Mouse (Mus musculus) frontal cortex, postnatal 25 days (tissue): ENCODE results near the gene Ifi206.
"Not testable (repeated sequence)": the region's sequence is repeated elsewhere in the genome, so short reads cannot be mapped to it uniquely, and the experiment has no call there.

Experiments used
- DNase-seq, 2 experiments: peaks; one replicate each; pipeline ENCODE4 v3.0.0; 2022; ENCODE audit warnings: low spot score in 2 of 2

Gene Ifi206

DNA sequence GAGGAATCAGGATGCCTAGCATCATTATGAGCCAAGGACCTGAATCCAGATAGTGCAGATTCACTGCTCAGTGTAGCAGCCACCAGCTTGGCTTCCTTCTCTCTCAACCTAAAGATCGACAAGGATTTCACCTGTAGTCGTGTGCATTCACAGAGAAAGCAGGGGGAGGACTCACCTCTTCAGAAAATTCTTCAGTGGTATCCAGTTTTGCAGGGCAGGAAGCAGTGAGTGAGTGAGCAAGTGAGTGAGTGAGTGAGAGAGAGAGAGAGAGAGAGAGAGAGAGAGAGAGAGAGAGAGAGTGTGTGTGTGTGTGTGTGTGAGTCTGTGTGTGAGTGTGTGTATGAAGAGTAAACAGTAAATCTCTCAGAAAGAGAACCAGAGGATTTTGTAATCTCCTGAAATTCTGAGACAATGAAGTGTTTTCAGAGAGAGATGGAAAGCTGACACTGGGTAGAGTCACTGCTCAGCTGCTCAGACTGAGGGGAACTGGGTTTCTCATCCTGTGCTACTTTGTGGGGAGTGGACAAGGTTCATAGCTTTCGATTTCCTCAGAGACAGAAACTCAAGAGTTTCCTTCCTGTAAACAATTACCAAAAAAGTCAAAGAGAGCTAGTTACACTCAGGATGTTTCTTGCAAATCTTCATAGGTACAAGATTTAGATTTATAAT, at the start of gene Ifi206:
Gene Ifi206 (minus strand): TSS at position 230 of the 669 bp plus-strand sequence.
- DNase-seq, result not testable (repeated sequence)

GRCm38 (mm10) chr1:173535791-173536190, 45.0 kb upstream of the Ifi206 start, which contains the start of gene Ifi214:
Ifi214 (minus strand) TSS chr1:173535957.
- not testable (repeated sequence) for DNase-seq

DNA sequence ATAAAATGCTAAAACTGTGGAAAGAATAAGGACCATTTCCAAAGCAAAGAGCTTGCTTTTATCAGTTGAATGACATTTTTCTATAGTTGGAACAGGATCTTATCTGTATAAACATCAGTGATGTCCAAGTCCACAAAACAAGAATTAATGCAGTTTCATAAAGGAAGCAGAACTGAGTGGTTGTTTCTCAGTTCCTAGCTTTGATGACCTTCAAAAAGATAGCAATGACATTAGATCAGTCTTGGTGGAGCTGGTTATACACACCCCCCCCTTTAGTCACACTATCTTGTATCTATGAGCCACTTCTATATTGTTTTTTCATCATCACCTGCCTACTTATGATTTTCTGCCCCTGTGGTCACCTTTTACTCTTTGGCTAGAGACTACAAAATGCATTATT, 30.6 kb upstream of the Ifi206 start:
- DNase-seq, result no peak

GRCm38 (mm10) chr1:173510595-173510994, 19.8 kb upstream of the Ifi206 start:
- DNase-seq, result not testable (repeated sequence)

GRCm38 (mm10) chr1:173491483-173491882, 642 bp upstream of the Ifi206 start:
- not testable (repeated sequence) for DNase-seq

GRCm38 (mm10) chr1:173481182-173481574, 9.7 kb downstream of the Ifi206 start:
- DNase-seq, result not testable (repeated sequence)

- not testable (repeated sequence) for DNase-seq
These were observed 10.3 kb downstream of the Ifi206 start for GRCm38 (mm10) chr1:173480399-173481181.

GRCm38 (mm10) chr1:173456761-173457160, 34.1 kb downstream of the Ifi206 start:
- no peak for DNase-seq

- no peak for DNase-seq
These were observed 34.6 kb downstream of the Ifi206 start for GRCm38 (mm10) chr1:173456139-173456754.

- no peak for DNase-seq
These were observed 39.2 kb downstream of the Ifi206 start for GRCm38 (mm10) chr1:173451665-173452064.

DNA sequence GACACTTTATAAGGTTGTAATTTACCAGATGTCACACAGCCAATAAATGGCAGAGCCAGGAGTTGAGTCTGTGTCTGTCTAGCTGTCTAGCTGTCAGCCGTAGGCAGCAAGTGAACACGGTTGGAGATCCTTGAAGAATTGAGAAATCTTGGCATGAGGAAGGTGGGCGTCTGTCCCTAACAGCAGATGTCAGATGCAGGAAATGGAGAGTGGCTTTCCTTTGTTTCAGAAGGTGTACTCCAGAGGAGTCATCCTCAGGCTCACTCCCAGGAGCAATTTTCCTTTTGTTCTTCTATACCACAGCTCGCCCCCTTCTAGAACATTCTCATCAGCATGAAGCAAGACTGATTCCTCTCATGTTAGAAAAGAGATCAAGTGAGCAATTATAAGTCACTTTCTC, 40.2 kb downstream of the Ifi206 start:
- no peak for DNase-seq

GRCm38 (mm10) chr1:173447067-173447466, 43.8 kb downstream of the Ifi206 start:
- DNase-seq, result no peak

DNA sequence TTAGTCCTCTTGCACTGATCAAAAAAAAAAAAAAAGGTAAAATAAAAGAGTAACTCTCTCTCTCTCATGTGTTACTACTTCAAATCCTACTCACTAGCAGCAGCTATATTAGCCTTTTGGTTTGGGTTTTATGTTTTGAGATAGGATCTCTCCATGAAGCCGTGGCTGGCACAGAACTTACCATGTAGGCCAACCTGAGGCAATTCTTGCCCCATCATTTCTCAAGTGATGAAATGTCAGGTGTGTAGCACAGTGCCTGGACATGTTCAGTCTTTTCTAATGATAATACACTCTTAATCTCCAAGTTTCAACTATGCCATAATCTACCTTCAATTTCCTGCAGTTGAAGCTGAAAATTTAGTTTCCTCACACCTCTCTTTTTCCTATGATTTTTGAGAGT, 47.8 kb downstream of the Ifi206 start:
- no peak for DNase-seq

GRCm38 (mm10) chr1:173441210-173441609, 49.6 kb downstream of the Ifi206 start:
- DNase-seq, result no peak

DNA sequence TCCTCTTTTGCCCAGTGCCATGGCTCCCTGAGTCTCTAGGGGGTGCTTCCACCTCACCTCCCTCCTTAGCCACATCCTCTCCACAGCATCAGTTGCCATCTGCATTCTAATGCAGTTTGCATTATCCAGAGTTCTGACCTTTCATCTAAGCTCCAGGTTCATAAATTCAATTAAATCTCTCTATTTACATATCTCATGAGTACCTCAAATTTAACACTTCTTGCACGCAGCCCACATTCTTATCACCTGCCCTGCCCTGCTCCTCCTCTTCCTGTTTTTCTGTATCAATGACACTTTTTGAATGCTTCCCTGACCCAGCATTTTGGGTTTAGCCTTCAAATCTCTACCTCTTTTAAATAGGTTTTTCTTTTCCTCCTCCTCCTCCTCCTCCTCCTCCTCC, 50.2 kb downstream of the Ifi206 start:
- no peak for DNase-seq

- no peak for DNase-seq
These were observed 53.5 kb downstream of the Ifi206 start for GRCm38 (mm10) chr1:173437161-173437953.

DNA sequence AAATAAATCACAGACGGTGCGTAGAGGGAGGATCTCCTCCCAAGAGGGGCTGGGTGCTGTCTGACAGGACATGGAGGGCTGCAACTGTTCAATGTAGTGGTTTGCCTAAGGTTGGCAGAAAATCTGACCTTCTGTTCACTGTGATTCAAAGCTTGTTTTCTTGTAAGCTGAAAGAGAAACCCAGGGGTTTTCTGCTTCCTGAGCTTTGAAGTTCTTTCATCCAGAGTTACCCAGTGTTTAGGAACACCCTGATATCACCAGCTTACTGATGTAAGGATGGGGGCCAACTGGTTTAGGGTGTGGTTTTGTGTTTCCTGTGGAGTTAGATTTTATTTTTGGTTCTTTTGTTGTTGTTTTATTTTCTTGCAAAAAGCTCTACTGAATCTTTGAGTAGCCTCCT, 58.4 kb downstream of the Ifi206 start:
- DNase-seq, result no peak

DNA sequence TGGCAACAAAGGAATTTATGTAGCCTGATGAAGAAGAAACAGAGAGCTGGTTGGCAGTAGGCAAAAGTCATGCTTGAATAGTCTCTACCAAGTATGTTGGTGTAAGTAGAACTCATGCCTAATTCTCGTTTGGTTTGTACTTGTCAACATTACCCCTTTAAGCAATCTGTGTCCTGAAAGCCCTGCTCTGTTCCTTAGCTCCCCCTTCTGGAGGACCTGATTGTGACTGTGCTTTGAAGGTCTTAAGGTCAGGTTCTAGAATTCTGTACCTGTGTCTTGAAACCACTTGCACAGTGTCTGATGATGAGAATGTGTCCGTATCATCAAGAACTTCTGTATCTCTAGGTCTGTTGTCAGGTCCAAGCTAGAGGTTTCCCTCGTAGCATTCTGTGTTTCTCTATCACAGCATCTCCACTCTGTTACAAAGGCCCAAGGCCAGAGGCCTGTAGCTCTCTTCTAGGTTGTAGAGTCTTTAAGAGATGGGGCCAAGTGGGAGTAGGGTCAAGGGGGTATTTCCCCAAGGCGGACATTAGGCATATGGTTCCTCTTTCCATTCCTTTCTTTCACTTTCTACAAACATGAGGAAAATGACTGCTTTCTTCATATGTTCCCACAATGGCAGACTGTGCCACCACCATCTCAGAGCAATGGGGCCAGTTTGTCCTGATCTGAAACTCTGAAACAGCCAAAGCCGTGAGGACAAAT, 60.7 kb downstream of the Ifi206 start:
- DNase-seq, result no peak

GRCm38 (mm10) chr1:173427385-173427784, 63.5 kb downstream of the Ifi206 start:
- DNase-seq, result no peak

- DNase-seq, result no peak
These were observed 64.5 kb downstream of the Ifi206 start for GRCm38 (mm10) chr1:173426345-173426744.

DNA sequence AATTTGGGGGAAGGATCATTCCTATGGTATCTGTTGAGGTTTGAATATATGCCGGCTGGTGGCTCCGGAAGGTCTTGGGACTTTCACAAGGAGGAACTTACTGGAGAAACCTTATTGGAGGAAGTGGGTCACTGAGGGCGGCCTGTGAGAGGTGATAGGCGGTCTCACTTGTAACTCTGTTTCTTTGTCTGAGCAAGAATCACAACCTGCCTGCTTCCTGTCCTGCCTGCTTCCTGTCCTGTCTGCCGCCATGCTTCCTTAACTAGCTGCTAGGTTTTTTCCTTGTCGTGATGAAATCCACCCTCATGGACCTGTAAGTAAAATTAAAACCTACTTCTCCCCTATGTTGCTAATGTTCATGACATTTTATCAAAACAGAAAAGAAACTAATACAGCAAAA, 70.5 kb downstream of the Ifi206 start:
- DNase-seq, result no peak
